Mouse (Mus musculus): ENCODE measurements at regions not wholly inside any gene's neighbourhood (a gene's known extent, or its start where the extent isn't known, plus 50 kb on each side); places are given as distances from the start of the nearest gene placed in this dataset.

DNA sequence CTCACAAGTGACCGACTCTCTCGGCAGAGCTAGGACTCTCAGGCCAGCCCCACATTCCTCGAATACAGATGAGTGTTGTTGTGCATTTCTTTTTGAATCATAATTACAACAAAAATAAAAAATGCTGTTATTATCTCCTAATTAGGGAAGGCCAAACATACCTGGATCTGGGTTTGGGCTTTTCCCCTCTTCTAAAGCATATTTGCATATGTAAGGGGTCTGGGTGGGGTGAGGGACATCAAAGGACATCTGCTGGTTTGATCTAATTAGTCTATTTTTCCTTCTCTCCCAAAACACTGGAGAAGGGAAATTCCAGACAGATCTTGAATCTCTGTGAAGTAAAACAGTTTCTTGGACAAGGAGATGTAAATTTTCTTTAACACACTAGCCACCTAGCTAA, 85.3 kb downstream of the Tfap2a start:
- DNase-seq = no peak

GRCm38 (mm10) chr13:40651056-40651455, 87.1 kb downstream of the Tfap2a start:
- peak; percentile 56 for DNase-seq

- DNase-seq = no peak
These were observed 88.0 kb downstream of the Tfap2a start for GRCm38 (mm10) chr13:40650036-40650709.

DNA sequence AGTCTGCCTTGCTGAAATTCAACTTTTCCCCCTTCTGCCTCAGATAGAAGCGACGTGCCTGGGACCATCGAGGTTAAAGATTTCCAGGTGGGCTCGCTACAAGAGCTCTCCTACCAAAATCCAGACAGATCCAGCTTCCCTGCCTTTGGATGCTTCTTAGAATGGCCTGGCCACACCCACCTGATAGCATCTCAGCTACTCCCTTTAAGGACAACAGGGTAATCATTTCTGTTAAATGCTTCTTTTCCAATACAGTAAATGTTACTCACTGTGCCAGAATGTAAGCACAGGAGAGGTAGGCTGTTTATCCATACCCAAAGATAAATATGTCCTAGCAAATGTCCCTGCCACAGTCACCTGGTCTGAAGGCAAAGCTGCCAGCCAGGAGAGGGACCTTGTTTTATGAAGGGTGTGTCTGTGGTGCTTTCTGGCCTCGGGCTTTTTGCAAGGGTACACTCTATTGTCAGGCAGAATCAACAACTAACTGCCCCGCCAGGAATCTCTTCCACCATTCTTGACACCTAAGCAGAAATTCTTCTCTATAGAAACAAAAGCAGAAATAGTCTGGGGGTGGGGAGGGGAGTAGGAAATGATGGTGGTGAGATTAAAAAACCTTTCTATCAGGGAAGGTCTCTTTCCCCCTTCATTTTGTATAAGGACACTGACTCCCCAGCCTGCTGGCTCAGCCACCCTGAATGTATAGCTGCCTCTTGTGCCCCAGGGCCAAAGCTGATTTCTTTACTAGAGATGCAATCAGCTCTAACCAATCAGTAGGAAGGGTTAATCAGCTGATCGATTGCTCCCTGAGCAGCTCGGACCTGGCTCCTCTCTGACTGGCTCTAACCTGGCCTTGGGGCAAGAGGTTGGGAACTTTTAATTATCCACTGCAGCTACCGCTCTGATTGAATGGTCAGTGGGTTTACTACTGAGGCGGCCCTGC, 88.8 kb downstream of the Tfap2a start:
- no peak for DNase-seq

- no peak for DNase-seq
These were observed 92.0 kb downstream of the Tfap2a start for GRCm38 (mm10) chr13:40646131-40646530.

DNA sequence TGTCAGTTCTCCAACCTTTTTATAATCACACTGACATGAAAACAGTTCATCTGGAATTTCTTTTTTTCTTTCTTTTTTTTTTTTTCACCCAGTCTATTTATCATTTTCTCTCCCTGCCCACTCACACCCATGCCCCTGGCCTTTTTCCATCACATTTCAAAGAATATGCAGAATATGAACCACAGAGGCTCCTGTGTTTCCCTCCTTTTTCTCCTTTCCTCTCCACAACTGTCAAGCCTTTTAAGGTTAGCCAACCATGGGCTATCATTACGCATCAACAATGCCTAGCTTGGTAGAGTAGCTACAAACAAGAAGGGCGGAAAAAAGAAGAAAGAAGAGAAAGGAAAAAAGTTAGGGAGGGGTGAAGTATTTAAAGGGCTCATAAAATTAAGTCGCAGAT, 92.5 kb downstream of the Tfap2a start:
- no peak for DNase-seq

- no peak for DNase-seq
These were observed 95.2 kb downstream of the Tfap2a start for GRCm38 (mm10) chr13:40642931-40643330.

GRCm38 (mm10) chr13:40637269-40637668, 100.9 kb downstream of the Tfap2a start:
- DNase-seq = no peak

DNA sequence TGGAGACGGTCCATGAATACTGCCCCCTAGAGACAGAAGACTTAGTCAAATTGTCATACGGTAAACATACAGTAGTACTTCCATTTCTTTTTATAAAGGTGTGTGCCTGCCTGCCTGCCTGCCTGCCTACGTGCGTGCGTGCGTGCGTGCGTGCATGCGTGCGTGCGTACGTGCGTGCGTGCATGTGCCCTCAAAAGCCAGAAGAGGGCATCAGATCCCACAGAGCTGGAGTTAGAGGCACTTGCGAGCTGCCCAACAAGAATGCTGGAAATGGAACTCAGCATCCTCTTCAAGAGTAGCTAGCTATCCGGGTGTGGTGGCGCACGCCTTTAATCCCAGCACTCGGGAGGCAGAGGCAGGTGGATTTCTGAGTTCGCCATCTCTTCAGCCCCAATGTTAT, 120.3 kb downstream of the Tfap2a start:
- DNase-seq = no peak

- DNase-seq = no peak
These were observed 129.7 kb downstream of the Tfap2a start for GRCm38 (mm10) chr13:40608526-40608925.

- DNase-seq = peak; percentile 4
These were observed 131.5 kb downstream of the Tfap2a start for GRCm38 (mm10) chr13:40606405-40607271.

- DNase-seq = no peak
These were observed 132.3 kb downstream of the Tfap2a start for GRCm38 (mm10) chr13:40605686-40606404.

DNA sequence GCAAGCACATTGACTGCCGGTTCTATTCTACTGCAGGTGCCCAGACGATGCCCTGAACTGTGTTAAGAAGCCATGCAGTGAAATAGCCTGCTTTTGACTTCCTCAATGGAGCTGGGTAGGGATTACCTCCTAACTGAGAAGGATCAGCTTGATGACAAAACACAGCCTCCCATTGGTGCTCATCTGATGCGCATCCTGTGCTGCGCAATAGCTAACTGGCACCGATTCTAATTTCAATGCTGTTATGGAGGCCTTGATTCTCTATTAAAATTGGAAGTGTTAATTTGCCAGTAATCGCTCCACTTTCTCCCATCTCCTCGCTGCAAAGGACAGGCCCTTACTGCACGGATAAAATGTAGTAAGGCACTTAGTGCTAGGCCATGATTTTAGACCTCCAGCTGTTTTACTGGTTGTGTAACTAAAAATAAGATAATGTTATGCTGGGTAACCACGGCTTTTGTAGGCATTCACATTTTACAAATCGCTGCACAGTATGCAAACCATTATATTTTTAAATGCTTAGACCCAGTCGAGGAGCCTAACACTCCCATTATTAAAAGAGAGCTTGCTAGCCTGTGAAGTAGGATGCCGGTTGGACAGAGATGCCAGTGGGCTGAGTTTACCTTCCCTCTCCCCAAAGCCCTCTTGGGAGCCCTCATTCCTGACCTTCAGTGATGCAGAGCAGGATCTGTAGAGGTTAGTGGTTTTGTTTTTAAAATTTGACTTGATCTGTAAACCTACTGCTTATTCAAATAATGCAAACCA, 163.0 kb downstream of the Tfap2a start:
- no peak for DNase-seq

- no peak for DNase-seq
These were observed 168.7 kb downstream of the Tfap2a start for GRCm38 (mm10) chr13:40569461-40569860.

GRCm38 (mm10) chr13:40567821-40568220, 170.4 kb downstream of the Tfap2a start:
- DNase-seq = no peak

DNA sequence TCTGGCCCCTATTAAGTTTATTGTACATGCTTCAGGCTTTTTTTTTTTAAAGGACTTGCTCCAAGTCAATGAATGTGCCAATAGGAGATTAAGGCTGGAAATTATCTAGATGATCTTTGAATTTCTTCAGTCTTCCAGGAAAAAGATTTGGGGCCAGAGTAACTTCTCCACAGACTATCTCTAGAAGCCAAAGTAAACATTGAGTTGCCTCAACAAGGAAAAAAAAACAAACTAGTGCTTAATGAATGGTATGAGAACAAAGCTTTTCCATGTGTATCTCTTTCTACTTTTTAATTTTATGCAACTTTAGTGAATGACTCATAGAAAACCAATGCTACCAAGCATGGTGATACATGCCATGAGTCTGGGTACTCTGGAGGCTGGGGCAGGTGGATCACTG, 173.8 kb downstream of the Tfap2a start:
- no peak for DNase-seq

DNA sequence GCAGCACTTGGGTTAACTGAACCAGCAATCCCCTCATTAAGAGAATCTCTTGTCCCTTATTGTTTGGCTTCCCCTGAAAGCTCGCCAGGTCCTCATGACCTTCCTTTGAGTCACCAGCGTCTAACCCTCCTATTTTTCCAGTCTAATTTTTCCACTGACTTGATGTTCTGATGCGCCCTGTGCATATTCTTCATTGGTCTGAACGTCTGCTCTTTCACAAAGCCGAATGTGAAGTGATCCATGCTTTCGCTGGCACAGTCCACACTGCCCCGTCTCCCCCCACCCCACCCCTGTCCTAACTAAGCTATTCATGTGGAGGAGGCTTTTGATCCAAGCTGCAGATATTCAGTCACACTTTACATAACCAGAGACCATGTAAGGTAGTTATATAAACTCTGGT, 183.8 kb downstream of the Tfap2a start:
- no peak for DNase-seq

- DNase-seq = no peak
These were observed 164.3 kb upstream of the Ofcc1 start for GRCm38 (mm10) chr13:40525501-40525900.

DNA sequence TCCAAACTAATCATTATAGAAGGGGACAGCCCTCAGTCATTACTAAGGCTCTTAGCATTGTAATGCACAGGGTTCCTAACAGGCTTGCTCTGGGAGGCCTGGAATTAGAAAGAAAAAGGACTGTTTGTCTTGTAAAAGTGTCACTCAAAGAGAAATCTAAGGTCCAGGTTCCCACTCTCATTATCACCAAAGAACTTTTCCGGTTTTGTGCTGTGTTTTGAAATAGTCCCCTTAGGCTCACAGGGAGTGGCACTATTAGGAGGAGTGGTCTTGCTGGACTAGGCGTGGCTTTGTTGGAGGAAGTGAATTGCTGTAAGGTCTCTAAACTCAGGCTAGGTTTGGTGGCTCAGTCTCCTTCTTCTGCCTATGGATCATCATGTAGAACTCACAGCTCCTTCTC, 161.9 kb upstream of the Ofcc1 start:
- DNase-seq = no peak

GRCm38 (mm10) chr13:40518180-40518579, 156.9 kb upstream of the Ofcc1 start:
- no peak for DNase-seq

- DNase-seq = no peak
These were observed 148.0 kb upstream of the Ofcc1 start for GRCm38 (mm10) chr13:40509290-40509689.
